ENCODE assay signal across 21 mouse cellular contexts in genomic region chr2:127774578-127774941, GRCm38 (mm10). TPM values are rescaled to one million over a fixed set of nuclear protein-coding genes. Genes with fewer than 3 reads are reported as not detected.
DNase-seq lines count a peak whose midpoint lies in the region; ATAC-seq lines count a peak whose summit lies in the region.
"Had no signal": no experiment of that assay in that cellular context is flagged by ENCODE, and none has a peak within 500 bp of the region (broad histone marks: within the 10 kb centered on the region; RNA-seq: fewer than 3 reads in every experiment).

No protein-coding gene starts in this region.

- whole genome bisulfite sequencing in liver, embryonic 12.5 days (ENCODE audit: insufficient replicate concordance) = 35% methylated on average over 1 of the region's 1 CpGs
- WGBS in forebrain, embryonic 13.5 days = 0% methylated on average over 1 of the region's 1 CpGs
- WGBS in hindbrain, embryonic 12.5 days = 33% methylated on average over 1 of the region's 1 CpGs
- 4% methylated on average over 1 of the region's 1 CpGs for WGBS in midbrain, embryonic 15.5 days

- H3K27ac ChIP-seq in liver, embryonic 12.5 days = peak overlapping the region; percentile 82
- H3K27ac ChIP-seq in forebrain, embryonic 13.5 days = no peak overlapping the region
- H3K27ac ChIP-seq in hindbrain, embryonic 12.5 days = no peak overlapping the region
- no peak overlapping the region for H3K27ac ChIP-seq in midbrain, embryonic 15.5 days
- H3K27ac ChIP-seq: limb, embryonic 13.5 days; lung, embryonic 15.5 days had no signal

- no peak for DNase-seq in liver
- no peak for DNase-seq in lung, adult 18-20 months
- DNase-seq: adrenal gland, postnatal 14 days; cerebellum, adult 2 months; kidney, postnatal 25 days; thymus, postnatal 4 days had no signal

- peak overlapping the region; percentile 60 for H3K4me2 ChIP-seq in liver, embryonic 12.5 days
- H3K4me2 ChIP-seq in forebrain, embryonic 13.5 days = peak overlapping the region; percentile 25; the same call in 1 of the 2 replicates
- H3K4me2 ChIP-seq in hindbrain, embryonic 12.5 days (replicated peaks) = no peak overlapping the region
- H3K4me2 ChIP-seq in midbrain, embryonic 15.5 days = peak overlapping the region; percentile 33; the same call in 1 of the 2 replicates
- H3K4me2 ChIP-seq: embryonic facial prominence, embryonic 13.5 days; limb, embryonic 13.5 days; lung, embryonic 15.5 days had no signal

- H3K9ac ChIP-seq in liver, embryonic 12.5 days = peak overlapping the region; percentile 18; the same call in 1 of the 2 replicates
- H3K9ac ChIP-seq in forebrain, embryonic 13.5 days = no peak overlapping the region
- H3K9ac ChIP-seq in hindbrain, embryonic 12.5 days = no peak overlapping the region
- H3K9ac ChIP-seq in midbrain, embryonic 15.5 days = no peak overlapping the region
- H3K9ac ChIP-seq: hindbrain, embryonic 15.5 days; limb, embryonic 13.5 days; lung, embryonic 15.5 days had no signal

- peaks cover 12% of the 10 kb centered on the region for H3K4me1 ChIP-seq in liver, embryonic 12.5 days
- peaks cover 10% of the 10 kb centered on the region for H3K4me1 ChIP-seq in forebrain, embryonic 13.5 days
- H3K4me1 ChIP-seq in hindbrain, embryonic 12.5 days = no peaks in the 10 kb centered on the region
- H3K4me1 ChIP-seq in midbrain, embryonic 15.5 days = peaks cover 7% of the 10 kb centered on the region; the same call in 1 of the 2 replicates
- H3K4me1 ChIP-seq: limb, embryonic 13.5 days; lung, embryonic 15.5 days had no signal

- H3K9me3 ChIP-seq in liver, embryonic 12.5 days (replicated peaks) = no peaks in the 10 kb centered on the region
- no peaks in the 10 kb centered on the region for H3K9me3 ChIP-seq in forebrain, embryonic 13.5 days (replicated peaks)
- H3K9me3 ChIP-seq in hindbrain, embryonic 12.5 days (replicated peaks) = no peaks in the 10 kb centered on the region
- no peaks in the 10 kb centered on the region for H3K9me3 ChIP-seq in midbrain, embryonic 15.5 days
- H3K9me3 ChIP-seq: embryonic facial prominence, embryonic 13.5 days; hindbrain, embryonic 15.5 days; limb, embryonic 13.5 days; lung, embryonic 15.5 days had no signal

- no peaks in the 10 kb centered on the region for H3K27me3 ChIP-seq in liver, embryonic 12.5 days (replicated peaks)
- H3K27me3 ChIP-seq in forebrain, embryonic 13.5 days = no peaks in the 10 kb centered on the region
- no peaks in the 10 kb centered on the region for H3K27me3 ChIP-seq in hindbrain, embryonic 12.5 days
- H3K27me3 ChIP-seq in midbrain, embryonic 15.5 days (replicated peaks) = no peaks in the 10 kb centered on the region
- H3K27me3 ChIP-seq: embryonic facial prominence, embryonic 13.5 days; hindbrain, embryonic 15.5 days; limb, embryonic 13.5 days; lung, embryonic 15.5 days; Patski had no signal

- ATAC-seq in liver, embryonic 12.5 days = no peak; the same call in 1 of the 2 replicates
- peak; percentile 21 for ATAC-seq in forebrain, embryonic 13.5 days
- ATAC-seq in hindbrain, embryonic 12.5 days (ENCODE audit: low FRiP score) = 0 out of 2 replicates have a peak, but pooled peaks have one; percentile 29
- ATAC-seq in midbrain, embryonic 15.5 days (replicated peaks) = peak; percentile 66; the same call in 1 of the 2 replicates
- ATAC-seq in megakaryocyte progenitor cell, adult 5-6 weeks (replicated peaks; ENCODE audit: poor library complexity) = no peak
- no peak for ATAC-seq in monocyte, adult 5-6 weeks (replicated peaks; ENCODE audit: insufficient number of reproducible peaks, low FRiP score, low TSS enrichment, poor library complexity, severe bottlenecking)
- ATAC-seq: activated CD4-positive, CD25-positive, alpha-beta regulatory T cell, adult 4 months; Patski had no signal

- H3K4me3 ChIP-seq in liver, embryonic 12.5 days = no peak overlapping the region
- no peak overlapping the region for H3K4me3 ChIP-seq in forebrain, embryonic 13.5 days
- H3K4me3 ChIP-seq in hindbrain, embryonic 12.5 days = no peak overlapping the region
- no peak overlapping the region for H3K4me3 ChIP-seq in midbrain, embryonic 15.5 days
- H3K4me3 ChIP-seq: embryonic facial prominence, embryonic 13.5 days; hindbrain, embryonic 15.5 days; limb, embryonic 13.5 days; lung, embryonic 15.5 days; myocyte had no signal

- H3K36me3 ChIP-seq in liver, embryonic 12.5 days = peaks cover 14% of the 10 kb centered on the region
- peaks cover 54% of the 10 kb centered on the region for H3K36me3 ChIP-seq in forebrain, embryonic 13.5 days (ENCODE audit: poor library complexity, severe bottlenecking)
- peaks cover 34% of the 10 kb centered on the region for H3K36me3 ChIP-seq in hindbrain, embryonic 12.5 days
- peaks cover 12% of the 10 kb centered on the region; the same call in 1 of the 2 replicates for H3K36me3 ChIP-seq in midbrain, embryonic 15.5 days (replicated peaks)

RNA-seq across cellular contexts. Expression of gene Nphp1, which starts 14.1 kb away (rescaled TPM):
- polyA plus RNA-seq in liver, embryonic 12.5 days (2016; fragmentation: Nextera tagmentation; extraction: Ambion mirVana) = 10.8 and 11.2 TPM in 2 replicates
- 25.8 and 26.8 TPM in 2 replicates for polyA plus RNA-seq in forebrain, embryonic 13.5 days (2015; fragmentation: Nextera tagmentation; extraction: Ambion mirVana)
- 29.2 and 29.3 TPM in 2 replicates for polyA plus RNA-seq in hindbrain, embryonic 12.5 days (2016; fragmentation: Nextera tagmentation; extraction: Ambion mirVana)
- 16.9 and 17.7 TPM in 2 replicates for polyA plus RNA-seq in midbrain, embryonic 15.5 days (2015; fragmentation: Nextera tagmentation; extraction: Ambion mirVana)
- 8.2 and 10.2 TPM in 2 replicates for total RNA-seq in megakaryocyte progenitor cell, adult 5-6 weeks (2015)
- total RNA-seq in megakaryocyte progenitor cell, adult 5-6 weeks (2017) = 12.9 and 14.9 TPM in 2 replicates
- total RNA-seq in monocyte, adult 5-6 weeks (2017) = not detected in 3 replicates

RNA-seq across cellular contexts. Expression of gene Mtln, which starts 17.7 kb away (rescaled TPM):
- 28.6 and 31.1 TPM in 2 replicates for polyA plus RNA-seq in liver, embryonic 12.5 days (2016; fragmentation: Nextera tagmentation; extraction: Ambion mirVana)
- 35.1 and 35.7 TPM in 2 replicates for polyA plus RNA-seq in forebrain, embryonic 13.5 days (2015; fragmentation: Nextera tagmentation; extraction: Ambion mirVana)
- 24.1 and 28.3 TPM in 2 replicates for polyA plus RNA-seq in hindbrain, embryonic 12.5 days (2016; fragmentation: Nextera tagmentation; extraction: Ambion mirVana)
- 33.5 and 35.1 TPM in 2 replicates for polyA plus RNA-seq in midbrain, embryonic 15.5 days (2015; fragmentation: Nextera tagmentation; extraction: Ambion mirVana)
- total RNA-seq in megakaryocyte progenitor cell, adult 5-6 weeks (2015) = 24.5 and 25.1 TPM in 2 replicates
- 31.2 and 43.8 TPM in 2 replicates for total RNA-seq in megakaryocyte progenitor cell, adult 5-6 weeks (2017)
- 6.4 to 10.0 TPM (median 7.1 TPM) in 3 replicates for total RNA-seq in monocyte, adult 5-6 weeks (2017)

RNA-seq across cellular contexts. Expression of gene Mall, which starts 44.8 kb away (rescaled TPM):
- 0.19 TPM in 1 of 2 replicates, not detected in the other for polyA plus RNA-seq in liver, embryonic 12.5 days (2016; fragmentation: Nextera tagmentation; extraction: Ambion mirVana)
- polyA plus RNA-seq in forebrain, embryonic 13.5 days (2015; fragmentation: Nextera tagmentation; extraction: Ambion mirVana) = 0.34 and 0.79 TPM in 2 replicates
- polyA plus RNA-seq in hindbrain, embryonic 12.5 days (2016; fragmentation: Nextera tagmentation; extraction: Ambion mirVana) = 1.1 and 1.5 TPM in 2 replicates
- polyA plus RNA-seq in midbrain, embryonic 15.5 days (2015; fragmentation: Nextera tagmentation; extraction: Ambion mirVana) = 0.98 and 1.1 TPM in 2 replicates
- not detected in 2 replicates for total RNA-seq in megakaryocyte progenitor cell, adult 5-6 weeks (2015)
- total RNA-seq in megakaryocyte progenitor cell, adult 5-6 weeks (2017) = not detected in 2 replicates
- not detected in 3 replicates for total RNA-seq in monocyte, adult 5-6 weeks (2017)
- total RNA-seq: common myeloid progenitor, adult 5-6 weeks had no signal
- polyA plus RNA-seq: activated CD4-positive, CD25-positive, alpha-beta regulatory T cell, adult 4 months; myocyte had no signal

RNA-seq across cellular contexts. Expression of gene Bub1, which starts 57.1 kb away (rescaled TPM):
- polyA plus RNA-seq in liver, embryonic 12.5 days (2016; fragmentation: Nextera tagmentation; extraction: Ambion mirVana) = 53.1 and 55.3 TPM in 2 replicates
- polyA plus RNA-seq in forebrain, embryonic 13.5 days (2015; fragmentation: Nextera tagmentation; extraction: Ambion mirVana) = 52.2 and 58.3 TPM in 2 replicates
- polyA plus RNA-seq in hindbrain, embryonic 12.5 days (2016; fragmentation: Nextera tagmentation; extraction: Ambion mirVana) = 50.6 and 52.7 TPM in 2 replicates
- polyA plus RNA-seq in midbrain, embryonic 15.5 days (2015; fragmentation: Nextera tagmentation; extraction: Ambion mirVana) = 7.0 and 7.2 TPM in 2 replicates
- 60.6 and 75.7 TPM in 2 replicates for total RNA-seq in megakaryocyte progenitor cell, adult 5-6 weeks (2015)
- total RNA-seq in megakaryocyte progenitor cell, adult 5-6 weeks (2017) = 55.3 and 65.0 TPM in 2 replicates
- total RNA-seq in monocyte, adult 5-6 weeks (2017) = 0.32 to 2.3 TPM (median 0.68 TPM) in 3 replicates
- total RNA-seq: gastrocnemius, adult 8-10 months had no signal

Comparison
In these comparisons a context has a peak if more than half of its experiments do, and no peak if none do; other contexts are left out.
1. ATAC-seq: peak in forebrain, embryonic 13.5 days (single experiment), hindbrain, embryonic 12.5 days (single experiment) and midbrain, embryonic 15.5 days (single experiment); none in liver, embryonic 12.5 days (single experiment), megakaryocyte progenitor cell, adult 5-6 weeks (single experiment) and monocyte, adult 5-6 weeks (single experiment).